Mouse (Mus musculus): ENCODE results near the gene Gp1ba. TPM values are rescaled to one million over a fixed set of nuclear protein-coding genes. Genes with fewer than 3 reads are reported as not detected.

The Gp1ba gene
- total RNA-seq, 2 experiments from 2014 or later: 0.17 to 0.22 TPM

DNA sequence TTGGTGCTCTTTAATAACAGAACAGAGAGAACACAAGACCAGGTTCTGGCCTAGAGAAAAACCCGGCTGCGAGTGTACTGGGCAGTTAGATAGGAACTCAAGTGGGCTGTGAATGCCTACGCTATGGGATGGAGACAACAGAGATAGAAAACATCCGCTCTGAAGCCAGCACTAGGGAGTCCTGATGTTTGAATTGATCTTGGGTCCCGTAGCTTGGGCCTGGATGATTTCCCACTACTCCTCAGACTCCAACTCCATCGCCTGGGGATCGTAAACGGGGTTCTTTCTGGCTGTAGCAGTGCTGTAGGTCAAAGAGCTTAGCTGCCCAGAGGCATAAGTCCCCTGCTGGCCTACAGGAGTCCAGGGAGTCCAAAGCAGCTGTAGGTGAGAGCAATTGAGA lies 49.5 kb downstream of the Gp1ba start:
- intact Hi-C loops (cut with DNase I): loop anchor here (5.0 kb wide), 1 partner anchor 69 kb away; no protein-coding TSS in a partner anchor

DNA sequence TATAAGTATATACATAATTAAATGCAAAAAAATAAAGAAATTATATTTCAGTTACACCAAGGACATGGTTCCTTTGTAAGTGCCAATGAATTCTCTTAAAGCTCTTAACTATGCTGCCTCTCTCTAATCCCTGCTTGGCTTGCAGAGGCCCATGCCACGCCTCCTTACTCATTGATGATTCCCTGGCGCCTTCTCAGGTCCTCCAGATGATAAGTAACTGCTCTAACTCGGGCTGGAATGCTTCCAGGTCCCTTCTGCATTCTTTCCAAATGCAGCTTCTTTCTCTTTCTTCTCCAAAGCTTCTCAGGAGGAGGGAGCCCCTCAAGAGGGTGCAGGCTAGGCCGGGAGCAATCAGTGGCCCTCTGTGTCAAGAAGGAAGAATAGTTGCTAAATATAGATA lies 50.7 kb downstream of the Gp1ba start:
- no peak for DNase-seq
- intact Hi-C loops (cut with DNase I): loop anchor here (5.0 kb wide), 1 partner anchor 68 kb away; no protein-coding TSS in a partner anchor

More for the DNA sequence above, 49.5 kb downstream of the Gp1ba start:
- no peak for DNase-seq

Other genes with a start within 250 kb of the Gp1ba start
- gene Pelp1, start 229.1 kb upstream of the Gp1ba start, total RNA-seq (2021): 10 to 100 TPM; 19.8 to 22.9 TPM
- 10 to 100 TPM; 13.8 to 17.0 TPM for gene Arrb2, start 206.5 kb upstream of the Gp1ba start, total RNA-seq (2021)
- gene Med11, start 187.2 kb upstream of the Gp1ba start, total RNA-seq (2021): 1 to 10 TPM; 7.3 to 8.5 TPM
- gene Zmynd15, start 179.7 kb upstream of the Gp1ba start, total RNA-seq (2021): 1 to 10 TPM; 2.9 to 4.7 TPM
- 1 to 10 TPM; 7.3 to 9.5 TPM for gene Cxcl16, start 179.1 kb upstream of the Gp1ba start, total RNA-seq (2021)
- gene Tm4sf5, start 133.9 kb upstream of the Gp1ba start, total RNA-seq (2021): 1 to 10 TPM; 1.2 to 1.3 TPM
- under 1 TPM in 1 of 2 experiments, not detected in 1; 0.45 TPM for gene Vmo1, start 124.5 kb upstream of the Gp1ba start, total RNA-seq (2021)
- gene Gltpd2, start 119.9 kb upstream of the Gp1ba start, total RNA-seq (2021): not detected
- gene Psmb6, start 113.8 kb upstream of the Gp1ba start, total RNA-seq (2021): 100 to 1,000 TPM; 231 to 238 TPM
- gene Gm40193, start 106.2 kb upstream of the Gp1ba start, total RNA-seq (2021): not detected
- gene Pld2, start 99.1 kb upstream of the Gp1ba start, total RNA-seq (2021): 1 to 10 TPM; 7.7 to 8.4 TPM
- gene Mink1, start 76.2 kb upstream of the Gp1ba start, total RNA-seq (2021): 10 to 100 TPM; 42.2 to 44.1 TPM
- gene 4930544D05Rik, start 23.3 kb upstream of the Gp1ba start, total RNA-seq (2021): not detected
- gene Chrne, start 19.9 kb upstream of the Gp1ba start, total RNA-seq (2021): not detected
- gene Rnf167, start 8.1 kb downstream of the Gp1ba start, total RNA-seq (2021): 10 to 100 TPM; 52.0 to 54.4 TPM
- gene Slc25a11, start 8.4 kb downstream of the Gp1ba start, total RNA-seq (2021): 100 to 1,000 TPM; 438 to 444 TPM
- gene Pfn1, start 15.5 kb downstream of the Gp1ba start, total RNA-seq (2021): 100 to 1,000 TPM; 326 to 379 TPM
- 1,000 to 10,000 TPM; 1,878 to 1,971 TPM for gene Eno3, start 18.1 kb downstream of the Gp1ba start, total RNA-seq (2021)
- gene Spag7, start 30.3 kb downstream of the Gp1ba start, total RNA-seq (2021): 10 to 100 TPM; 83.4 to 84.4 TPM
- gene Camta2, start 49.0 kb downstream of the Gp1ba start, total RNA-seq (2021): 10 to 100 TPM; 38.3 to 40.0 TPM
- 1 to 10 TPM; 3.0 to 4.7 TPM for gene Inca1, start 61.0 kb downstream of the Gp1ba start, total RNA-seq (2021)
- 100 to 1,000 TPM; 322 to 323 TPM for gene Kif1c, start 61.4 kb downstream of the Gp1ba start, total RNA-seq (2021)
- gene Zfp3, start 125.1 kb downstream of the Gp1ba start, total RNA-seq (2021): 1 to 10 TPM; 8.3 to 8.7 TPM
- under 1 TPM; 0.29 to 0.55 TPM for gene Scimp, start 173.5 kb downstream of the Gp1ba start, total RNA-seq (2021)
- gene Rabep1, start 205.7 kb downstream of the Gp1ba start, total RNA-seq (2021): 10 to 100 TPM; 32.8 to 34.8 TPM

Measured in heart, postnatal 14 days (tissue).